Mouse (Mus musculus) heart, adult 2 months (tissue): ENCODE measurements around the gene Per2.

ENCODE experiments used
- CTCF ChIP-seq: fragments of 200-600 bp; IDR thresholded peaks from 2 replicates; pipeline ENCODE4 v1.8.1; 2022; ENCODE audit warnings: antibody characterized with exemption, mild to moderate bottlenecking, moderate library complexity
- POLR2A ChIP-seq: fragments of 200-500 bp; IDR thresholded peaks from 2 replicates; pipeline ENCODE4 v1.6.1; 2011; ENCODE audit warnings: mild to moderate bottlenecking, low read depth, low read length, control low read depth; ENCODE audit not compliant: insufficient read depth

DNA sequence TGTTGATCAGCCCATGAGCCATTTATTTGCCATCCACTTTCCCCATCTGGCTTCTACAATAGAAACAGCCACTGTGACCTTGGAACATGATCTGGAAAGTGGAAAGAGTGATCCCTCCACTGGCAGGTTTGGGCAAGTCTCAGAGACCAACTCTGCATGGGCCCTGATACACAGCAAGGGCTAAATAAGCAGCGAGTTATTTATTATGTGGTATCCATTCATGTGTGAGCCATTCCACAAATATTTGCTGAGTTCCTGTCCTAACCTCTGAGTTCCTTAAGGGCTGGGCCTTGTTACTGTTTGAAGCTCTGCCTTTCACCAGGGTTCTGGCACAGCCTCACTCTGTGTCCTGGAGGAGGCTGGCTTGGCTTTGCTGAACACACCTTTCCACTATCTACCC is 31.2 kb upstream of the Per2 start:
- no peak for TF ChIP-seq POLR2A
- no peak for TF ChIP-seq CTCF
